Mouse (Mus musculus): ENCODE data around the gene Metap1d. TPM values are rescaled to one million over a fixed set of nuclear protein-coding genes. Genes with fewer than 3 reads are reported as not detected.
A peak's percentile ranks its signal among the peaks of the same experiment; 100 is the strongest.

Gene Metap1d
- polyA plus RNA-seq, 1 experiment from 2014 or later: 32.7 TPM

GRCm38 (mm10) chr2:71542816-71543301 is 89.8 kb downstream of the Metap1d start:
- WGBS: under 1% methylated on average over 29 of the region's 30 CpGs
- ATAC-seq (ENCODE audit: low read depth): no peak
- Histone ChIP-seq H3K4me2 (peak overlapping the region; percentile 24; the same call in 1 of the 2 replicates), H3K9ac (no peak overlapping the region), H3K4me3 (no peak overlapping the region), H3K36me3 (no peaks in the 10 kb centered on the region), H3K4me1 (replicated peaks) (peaks cover 42% of the 10 kb centered on the region), H3K27me3 (peaks cover 92% of the 10 kb centered on the region), H3K27ac (replicated peaks) (no peak overlapping the region), H3K9me3 (no peaks in the 10 kb centered on the region)

- no peak for ATAC-seq (ENCODE audit: low read depth)
- WGBS: 4% methylated on average over 9 of the region's 9 CpGs
- Histone ChIP-seq H3K27ac (replicated peaks) (no peak overlapping the region), H3K36me3 (no peaks in the 10 kb centered on the region), H3K9me3 (no peaks in the 10 kb centered on the region), H3K4me2 (no peak overlapping the region), H3K9ac (no peak overlapping the region), H3K4me3 (no peak overlapping the region), H3K4me1 (replicated peaks) (peaks cover 42% of the 10 kb centered on the region), H3K27me3 (peaks cover 92% of the 10 kb centered on the region)
These were observed 90.5 kb downstream of the Metap1d start for GRCm38 (mm10) chr2:71543531-71543930.

- Histone ChIP-seq H3K4me3 (no peak overlapping the region), H3K27me3 (peaks cover 92% of the 10 kb centered on the region), H3K9me3 (no peaks in the 10 kb centered on the region), H3K4me2 (peak overlapping the region; percentile 26; the same call in 1 of the 2 replicates), H3K27ac (replicated peaks) (no peak overlapping the region), H3K36me3 (no peaks in the 10 kb centered on the region), H3K4me1 (replicated peaks) (peaks cover 42% of the 10 kb centered on the region), H3K9ac (no peak overlapping the region)
- 1% methylated on average over 20 of the region's 20 CpGs for WGBS
- no peak for ATAC-seq (ENCODE audit: low read depth)
These were observed 90.9 kb downstream of the Metap1d start for GRCm38 (mm10) chr2:71543948-71544347.

- WGBS: 2% methylated on average over 61 of the region's 61 CpGs
- peak overlapping the region; percentile 26 for H3K4me2 ChIP-seq
- H3K9me3 ChIP-seq: no peaks in the 10 kb centered on the region
- no peak overlapping the region for H3K9ac ChIP-seq
- peaks cover 92% of the 10 kb centered on the region for H3K27me3 ChIP-seq
- 0 out of 2 replicates have a peak overlapping the region, but pooled peaks have one; percentile 8 for H3K4me3 ChIP-seq
- ATAC-seq (ENCODE audit: low read depth): no peak
- no peaks in the 10 kb centered on the region for H3K36me3 ChIP-seq
- H3K27ac ChIP-seq (replicated peaks): no peak overlapping the region
- peaks cover 42% of the 10 kb centered on the region for H3K4me1 ChIP-seq (replicated peaks)
These were observed 91.6 kb downstream of the Metap1d start for GRCm38 (mm10) chr2:71544391-71545285.

GRCm38 (mm10) chr2:71545401-71545881 is 92.4 kb downstream of the Metap1d start:
- Histone ChIP-seq H3K36me3 (no peaks in the 10 kb centered on the region), H3K27ac (replicated peaks) (no peak overlapping the region), H3K9ac (no peak overlapping the region), H3K27me3 (peaks cover 92% of the 10 kb centered on the region), H3K4me2 (peak overlapping the region; percentile 92), H3K9me3 (no peaks in the 10 kb centered on the region), H3K4me1 (replicated peaks) (peaks cover 41% of the 10 kb centered on the region), H3K4me3 (peak overlapping the region; percentile 46)
- ATAC-seq (ENCODE audit: low read depth): no peak
- under 1% methylated on average over 32 of the region's 32 CpGs for WGBS

- under 1% methylated on average over 56 of the region's 59 CpGs for WGBS
- peak overlapping the region; percentile 60; the same call in 1 of the 2 replicates for H3K9ac ChIP-seq
- H3K27ac ChIP-seq (replicated peaks): no peak overlapping the region
These were observed 93.0 kb downstream of the Metap1d start for GRCm38 (mm10) chr2:71545882-71546639.

GRCm38 (mm10) chr2:71546640-71547071 is 93.6 kb downstream of the Metap1d start, which contains the start of gene Dlx2:
Dlx2 (minus strand) TSS chr2:71546754.
- H3K27me3 ChIP-seq: peaks cover 91% of the 10 kb centered on the region
- H3K9ac ChIP-seq: peak within 1 kb of the TSS; percentile 60; the same call in 1 of the 2 replicates
- peak within 1 kb of the TSS; percentile 46 for H3K4me3 ChIP-seq
- H3K4me2 ChIP-seq: peak within 1 kb of the TSS; percentile 92
- no peak within 1 kb of the TSS for H3K27ac ChIP-seq (replicated peaks)
- H3K9me3 ChIP-seq: no peaks in the 10 kb centered on the region
- under 1% methylated on average over 36 of the region's 37 CpGs for WGBS
- no peaks in the 10 kb centered on the region for H3K36me3 ChIP-seq
- peak; percentile 66 for ATAC-seq (ENCODE audit: low read depth)
- H3K4me1 ChIP-seq (replicated peaks): peaks cover 31% of the 10 kb centered on the region

More at GRCm38 (mm10) chr2:71545882-71546639, 93.0 kb downstream of the Metap1d start:
- Histone ChIP-seq H3K9me3 (no peaks in the 10 kb centered on the region), H3K4me1 (replicated peaks) (peaks cover 35% of the 10 kb centered on the region), H3K27me3 (peaks cover 91% of the 10 kb centered on the region), H3K36me3 (no peaks in the 10 kb centered on the region), H3K4me2 (peak overlapping the region; percentile 92), H3K4me3 (peak overlapping the region; percentile 46)
- peak; percentile 64 for ATAC-seq (ENCODE audit: low read depth)

GRCm38 (mm10) chr2:71547829-71548228 is 94.8 kb downstream of the Metap1d start:
- under 1% methylated on average over 8 of the region's 8 CpGs for WGBS
- Histone ChIP-seq H3K27me3 (peaks cover 91% of the 10 kb centered on the region), H3K9ac (no peak overlapping the region)

GRCm38 (mm10) chr2:71550330-71550729 is 97.3 kb downstream of the Metap1d start:
- no peak overlapping the region for H3K27ac ChIP-seq (replicated peaks)
- 21% methylated on average over 3 of the region's 3 CpGs for WGBS
- no peaks in the 10 kb centered on the region for H3K36me3 ChIP-seq
- no peaks in the 10 kb centered on the region for H3K9me3 ChIP-seq
- H3K4me1 ChIP-seq (replicated peaks): peaks cover 20% of the 10 kb centered on the region
- peaks cover 84% of the 10 kb centered on the region for H3K27me3 ChIP-seq
- H3K9ac ChIP-seq: no peak overlapping the region
- H3K4me3 ChIP-seq: no peak overlapping the region
- no peak overlapping the region for H3K4me2 ChIP-seq
- no peak for ATAC-seq (ENCODE audit: low read depth)

More at GRCm38 (mm10) chr2:71547829-71548228, 94.8 kb downstream of the Metap1d start:
- H3K4me1 ChIP-seq (replicated peaks): peaks cover 32% of the 10 kb centered on the region
- no peaks in the 10 kb centered on the region for H3K9me3 ChIP-seq
- H3K4me3 ChIP-seq: no peak overlapping the region
- no peaks in the 10 kb centered on the region for H3K36me3 ChIP-seq
- H3K27ac ChIP-seq (replicated peaks): no peak overlapping the region
- no peak overlapping the region for H3K4me2 ChIP-seq
- no peak for ATAC-seq (ENCODE audit: low read depth)

- peak overlapping the region; percentile 20; the same call in 1 of the 2 replicates for H3K4me2 ChIP-seq
- no peak overlapping the region for H3K9ac ChIP-seq
- WGBS: 1% methylated on average over 18 of the region's 18 CpGs
- no peak overlapping the region for H3K4me3 ChIP-seq
- H3K36me3 ChIP-seq: no peaks in the 10 kb centered on the region
- no peak overlapping the region for H3K27ac ChIP-seq (replicated peaks)
- ATAC-seq (ENCODE audit: low read depth): no peak
- peaks cover 6% of the 10 kb centered on the region for H3K4me1 ChIP-seq (replicated peaks)
- no peaks in the 10 kb centered on the region for H3K9me3 ChIP-seq
- peaks cover 70% of the 10 kb centered on the region for H3K27me3 ChIP-seq
These were observed 98.6 kb downstream of the Metap1d start for GRCm38 (mm10) chr2:71551704-71552103.

GRCm38 (mm10) chr2:71556071-71556470 is 103.0 kb downstream of the Metap1d start:
- H3K4me2 ChIP-seq: no peak overlapping the region
- H3K9me3 ChIP-seq: no peaks in the 10 kb centered on the region
- H3K9ac ChIP-seq: no peak overlapping the region
- no peaks in the 10 kb centered on the region for H3K36me3 ChIP-seq
- no peak overlapping the region for H3K4me3 ChIP-seq
- peaks cover 3% of the 10 kb centered on the region; the same call in 1 of the 2 replicates for H3K4me1 ChIP-seq (replicated peaks)
- H3K27ac ChIP-seq (replicated peaks): no peak overlapping the region
- 64% methylated on average over 5 of the region's 5 CpGs for WGBS
- H3K27me3 ChIP-seq: peaks cover 34% of the 10 kb centered on the region
- ATAC-seq (ENCODE audit: low read depth): no peak
